Mouse (Mus musculus) induced T-regulatory cell, adult 2 months (primary cell): ENCODE measurements around the gene Lalba.
A peak's percentile ranks its signal among the peaks of the same experiment; 100 is the strongest.
"Not testable (repeated sequence)": the region's sequence is repeated elsewhere in the genome, so short reads cannot be mapped to it uniquely, and the experiment has no call there.

Experiments used
- DNase-seq: peaks from one replicate; pipeline ENCODE4 v3.0.0-alpha.2; 2012; ENCODE audit warnings: low read depth

The Lalba gene

DNA sequence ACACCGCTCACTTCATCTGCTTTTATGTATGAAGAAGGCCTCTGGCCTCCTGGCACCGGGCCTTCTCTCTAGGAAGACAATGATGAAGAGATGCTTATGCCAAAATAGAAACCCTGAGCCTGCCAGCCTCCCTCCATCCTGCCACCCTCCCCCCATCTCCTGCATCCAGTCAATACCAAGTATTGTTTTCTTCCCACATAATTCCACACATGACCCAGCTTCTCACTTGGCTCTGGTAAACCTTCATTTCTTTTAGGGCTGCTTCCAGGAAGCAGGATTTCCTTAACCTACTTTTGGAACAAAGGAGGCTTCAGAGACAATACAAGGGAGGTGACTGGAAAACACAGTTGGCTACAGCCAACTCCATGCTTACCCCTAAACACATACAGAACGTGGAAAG is at the start of gene Lalba:
Gene Lalba (minus strand): TSS at position 21 of the 400 bp plus-strand sequence.
- no peak for DNase-seq

DNA sequence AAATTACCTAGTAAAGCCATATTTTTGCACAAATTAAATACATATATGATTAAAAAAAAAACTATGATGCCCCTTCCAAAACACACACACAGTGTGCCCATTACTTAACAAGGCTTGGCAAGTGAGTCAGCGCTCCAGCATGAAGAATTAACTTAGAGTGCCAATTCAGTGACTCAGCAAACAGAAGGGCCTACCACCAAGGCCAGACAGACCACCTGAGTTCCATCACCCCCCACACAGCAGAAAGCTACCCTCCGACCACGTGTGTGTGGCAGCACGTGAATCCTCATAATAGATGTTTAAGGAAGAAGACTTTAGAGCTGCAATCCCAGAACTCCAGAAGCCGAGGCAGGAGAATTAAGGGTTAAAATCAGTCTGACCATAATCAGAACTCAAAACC is 49.8 kb upstream of the Lalba start:
- no peak for DNase-seq

GRCm38 (mm10) chr15:98528066-98528563 is 45.6 kb upstream of the Lalba start:
- DNase-seq, result no peak

- no peak for DNase-seq
Observed at GRCm38 (mm10) chr15:98527056-98527771, 44.7 kb upstream of the Lalba start.

DNA sequence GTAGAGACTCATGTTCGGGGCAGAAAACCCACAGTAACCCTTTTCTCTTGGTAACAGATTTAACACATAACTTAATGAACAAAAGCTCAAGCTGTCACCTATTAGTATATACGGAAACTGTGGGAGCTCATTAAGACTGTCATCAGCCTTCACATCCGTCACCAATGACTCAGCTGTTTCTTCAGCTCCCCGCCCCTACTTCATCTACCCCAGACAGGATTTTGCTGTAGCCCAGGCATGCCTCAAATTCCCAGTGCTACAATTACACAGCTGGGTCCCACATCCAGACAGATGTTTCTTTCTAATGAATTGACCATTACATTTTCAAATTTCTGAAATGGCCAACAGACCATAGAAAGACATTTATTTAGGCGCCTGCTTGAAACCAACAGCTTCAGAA is 43.5 kb upstream of the Lalba start:
- DNase-seq, result no peak

DNA sequence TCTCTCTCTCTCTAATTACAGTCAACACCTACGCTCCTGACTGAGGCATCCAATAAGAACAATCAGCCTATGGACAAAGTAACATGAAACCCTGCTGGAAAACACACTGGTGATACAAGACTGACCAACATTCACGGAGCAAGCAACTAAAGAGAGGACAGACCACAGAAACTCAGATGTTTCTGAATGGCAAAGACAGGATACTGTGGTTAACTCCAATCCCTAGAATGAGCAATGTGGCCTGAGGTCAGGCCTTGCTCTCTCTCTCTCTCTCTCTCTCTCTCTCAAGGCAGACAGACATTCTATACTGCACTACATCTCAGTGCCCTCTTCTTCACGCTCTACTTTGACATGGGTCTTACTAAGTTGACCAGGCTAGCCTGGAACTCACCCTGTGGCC is 38.7 kb upstream of the Lalba start:
- no peak for DNase-seq

- DNase-seq, result peak; percentile 82
Observed at GRCm38 (mm10) chr15:98517380-98518355, 35.1 kb upstream of the Lalba start.

DNA sequence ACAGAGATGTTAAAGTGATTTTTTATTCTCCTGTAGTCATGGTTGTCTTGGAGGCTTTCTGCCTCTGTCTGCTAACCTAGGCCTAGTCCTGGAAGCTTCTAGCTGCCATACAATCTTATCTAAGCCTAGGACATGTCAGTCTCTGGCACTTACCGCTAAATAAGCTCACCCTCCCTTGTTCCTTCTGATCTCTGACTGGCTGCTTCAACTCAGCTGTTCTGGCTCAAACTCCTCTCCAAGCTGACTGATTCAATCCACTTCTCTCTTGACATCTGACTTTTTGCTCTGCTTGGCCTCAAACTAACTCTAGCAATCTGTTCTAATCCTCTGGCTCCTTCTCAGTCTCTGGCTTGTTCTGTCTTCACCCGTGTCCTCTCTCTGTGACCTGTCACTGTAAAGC is 32.3 kb upstream of the Lalba start:
- not testable (repeated sequence) for DNase-seq

GRCm38 (mm10) chr15:98514146-98514545 is 31.6 kb upstream of the Lalba start:
- peak; percentile 82 for DNase-seq

GRCm38 (mm10) chr15:98513676-98514075 is 31.2 kb upstream of the Lalba start:
- peak; percentile 58 for DNase-seq

DNA sequence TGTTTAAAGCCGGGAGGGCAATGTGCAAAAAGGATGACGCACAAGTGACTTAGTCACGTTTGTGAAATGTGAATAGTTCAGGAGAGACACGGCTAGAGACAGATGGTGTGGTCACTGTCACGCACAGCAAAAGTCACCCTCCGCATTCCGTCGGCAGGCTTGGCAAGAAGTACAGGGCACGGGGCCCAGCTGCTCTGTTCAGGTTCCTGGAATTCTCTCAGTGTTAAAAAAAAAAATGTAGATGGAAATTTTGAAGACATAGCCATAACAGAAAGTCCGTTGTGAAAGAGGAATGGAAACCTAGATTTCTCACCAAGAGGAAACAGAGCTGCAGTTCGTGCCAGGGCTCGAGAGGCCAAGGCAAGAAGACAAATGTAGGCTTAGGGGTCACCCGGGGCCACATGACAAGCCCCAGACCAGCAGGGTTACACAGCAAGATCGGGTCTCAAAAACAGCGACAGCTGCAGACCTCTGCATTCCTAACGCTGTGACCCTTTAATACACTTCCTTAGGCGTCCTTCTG is 30.3 kb upstream of the Lalba start:
- peak; percentile 49 for DNase-seq

DNA sequence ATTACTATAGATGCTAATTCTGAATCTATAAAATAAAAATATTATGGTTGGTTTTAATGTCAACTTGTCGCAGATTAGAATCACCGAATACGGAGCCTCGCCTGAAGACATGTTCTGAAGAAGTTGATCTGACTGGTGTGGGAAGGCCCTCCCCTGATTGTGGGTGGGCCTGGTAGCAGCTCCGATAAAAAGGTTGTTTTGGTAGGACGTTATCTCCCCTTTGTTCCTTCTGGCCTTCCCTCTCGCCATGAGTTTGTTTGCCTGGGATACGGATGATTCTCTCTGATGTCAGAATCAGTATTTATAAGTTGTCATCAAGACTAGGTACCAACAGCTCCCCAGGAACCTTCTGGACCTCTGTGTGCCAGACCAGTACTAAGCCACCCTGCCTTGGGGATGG is 29.7 kb upstream of the Lalba start:
- no peak for DNase-seq

GRCm38 (mm10) chr15:98511386-98511928 is 28.9 kb upstream of the Lalba start:
- peak; percentile 72 for DNase-seq

DNA sequence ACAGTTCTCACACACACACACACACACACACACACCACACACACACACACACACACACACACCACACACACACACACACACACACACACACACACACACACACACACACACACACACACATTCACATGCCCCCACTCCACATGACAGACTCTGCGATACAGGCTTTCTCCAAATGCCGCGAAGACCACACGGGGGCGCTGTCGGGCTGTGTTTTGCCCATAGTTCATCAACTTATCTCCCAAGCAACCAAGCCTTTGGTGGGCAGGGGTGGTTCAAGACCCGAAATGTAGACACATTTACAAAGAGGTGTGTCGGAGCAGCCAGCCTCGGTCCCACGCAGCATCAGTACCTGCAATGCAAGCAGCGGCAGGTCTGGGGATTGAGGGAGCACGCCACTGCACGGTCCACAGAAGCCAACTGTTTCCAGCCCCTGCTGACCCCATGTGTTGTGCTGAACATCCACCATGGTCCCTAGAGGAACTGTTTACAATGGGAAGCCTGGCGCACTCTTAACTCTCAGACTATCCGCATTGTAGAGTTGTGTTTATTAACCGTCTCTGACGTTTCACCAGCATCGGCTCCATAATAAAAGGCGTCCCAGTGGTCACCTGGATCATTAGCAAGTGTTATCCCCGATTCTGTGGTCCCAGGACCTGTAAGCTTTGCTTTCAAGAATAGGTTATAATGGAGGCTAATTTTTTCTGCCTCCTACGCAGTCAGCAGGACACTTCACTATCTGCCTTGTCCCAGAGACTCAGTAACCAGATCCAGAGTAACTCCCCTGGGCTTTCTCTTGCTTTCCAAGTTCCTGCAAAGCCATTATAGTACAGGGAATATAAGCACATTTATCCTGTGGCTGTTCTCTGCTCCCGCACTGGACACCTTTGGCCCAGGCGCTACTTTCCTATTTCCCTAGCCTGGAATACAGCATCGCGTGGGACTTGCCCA is 28.2 kb upstream of the Lalba start:
- DNase-seq, result peak; percentile 93

DNA sequence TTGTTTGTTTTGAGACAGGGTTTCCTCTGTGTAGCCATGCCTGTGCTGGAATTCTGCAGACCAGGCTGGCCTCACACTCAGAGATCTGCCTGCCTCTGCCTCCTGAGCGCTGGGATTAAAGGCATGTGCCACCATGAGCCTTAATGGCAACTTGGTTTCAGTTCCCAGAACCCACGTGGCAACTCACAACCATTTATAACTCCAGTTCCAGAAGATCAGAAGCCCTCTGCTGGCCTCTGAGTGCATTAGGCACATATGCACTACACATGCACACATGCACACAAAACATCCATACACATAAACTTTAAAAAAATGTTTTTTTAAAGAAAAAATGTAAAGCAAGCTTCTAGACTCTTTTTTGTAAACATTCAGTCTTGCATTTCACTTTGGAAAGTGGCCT is 26.9 kb upstream of the Lalba start:
- no peak for DNase-seq

- DNase-seq, result no peak
Observed at GRCm38 (mm10) chr15:98507321-98507720, 24.8 kb upstream of the Lalba start.

DNA sequence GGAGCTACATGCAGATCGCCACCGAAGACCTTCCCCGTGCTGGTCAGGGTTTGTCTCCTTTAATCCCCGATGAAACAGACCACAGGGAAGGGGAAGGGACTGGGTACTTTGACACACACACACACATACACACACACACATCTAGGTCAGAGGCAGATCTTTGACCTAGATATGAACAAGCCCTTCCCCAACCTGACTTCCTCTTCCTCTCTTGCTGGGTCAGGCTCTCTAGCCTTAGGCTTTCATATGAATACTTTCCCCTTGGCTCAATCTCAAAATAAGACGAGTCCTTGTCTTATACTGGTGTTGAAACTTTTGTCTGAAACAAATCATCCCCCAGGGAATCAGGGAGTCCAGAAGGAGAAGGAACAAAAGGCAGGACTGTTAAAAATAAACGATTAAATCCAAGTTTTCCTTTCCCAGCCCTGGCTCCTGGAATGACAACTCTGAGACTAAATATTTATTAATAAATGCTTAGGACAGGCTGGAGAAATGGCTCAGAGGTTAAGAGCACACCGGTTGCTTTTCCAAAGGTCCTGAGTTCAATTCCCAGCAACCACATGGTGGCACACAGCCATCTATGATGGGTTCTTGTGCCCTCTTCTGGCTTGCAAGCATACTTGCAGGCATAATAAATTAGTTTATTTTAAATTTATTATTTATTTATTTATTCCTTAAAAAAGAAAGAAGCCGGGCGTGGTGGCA is 23.9 kb upstream of the Lalba start:
- DNase-seq, result peak; percentile 35

- peak; percentile 88 for DNase-seq
Observed at GRCm38 (mm10) chr15:98504514-98504913, 22.0 kb upstream of the Lalba start.

DNA sequence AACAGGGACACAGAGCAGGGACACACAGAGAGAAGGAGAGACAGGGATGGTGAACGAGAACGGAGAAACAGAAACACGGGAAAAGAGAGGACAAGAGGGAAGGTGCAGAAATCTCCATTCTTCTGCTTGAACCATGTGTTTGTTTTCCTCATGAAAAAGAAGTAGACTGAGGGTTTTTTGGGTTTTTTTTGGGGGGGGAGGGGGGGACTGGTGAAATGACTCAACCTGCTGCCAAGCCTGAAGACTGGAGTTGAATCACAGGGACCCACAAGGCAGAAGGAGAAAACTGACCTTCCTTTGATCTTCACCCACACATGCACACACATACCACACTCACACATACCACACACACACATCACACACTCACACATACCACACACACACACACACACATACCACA is 20.8 kb upstream of the Lalba start:
- DNase-seq, result no peak

DNA sequence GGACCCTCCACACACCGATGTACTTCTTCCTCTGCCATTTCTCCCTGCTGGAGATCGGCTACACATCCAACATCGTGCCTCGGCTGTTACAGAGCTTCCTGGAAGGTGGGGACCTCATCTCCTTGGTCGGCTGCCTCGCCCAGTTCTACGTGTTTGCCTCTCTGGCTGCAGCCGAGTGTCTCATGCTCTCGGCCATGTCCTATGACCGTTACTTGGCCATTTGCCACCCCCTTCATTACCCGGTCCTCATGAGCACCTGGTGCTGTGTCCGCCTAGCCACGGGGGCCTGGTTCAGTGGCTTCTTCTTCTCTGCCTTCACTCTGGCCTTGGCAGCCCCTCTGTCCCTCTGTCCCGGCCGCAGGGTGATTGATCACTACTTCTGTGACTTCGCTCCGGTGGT is 15.1 kb upstream of the Lalba start:
- DNase-seq, result no peak

GRCm38 (mm10) chr15:98492102-98492501 is 9.6 kb upstream of the Lalba start, which contains the start of gene Olfr279:
Gene Olfr279, plus strand, starts transcription at chr15:98492402.
- no peak for DNase-seq
